Mouse (Mus musculus) stomach, postnatal 0 days (tissue): Measurements from ENCODE around the gene 9030025P20Rik.

Experiments used
- CTCF ChIP-seq: IDR thresholded peaks from 2 replicates; pipeline ENCODE4 v1.5.1; 2016; ENCODE audit warnings: antibody characterized with exemption, low read depth, mild to moderate bottlenecking, moderate library complexity
- EP300 ChIP-seq: optimal IDR thresholded peaks from 2 replicates; pipeline ENCODE3; 2016; ENCODE audit warnings: antibody characterized with exemption

GRCm38 (mm10) chr17:14931469-14931868, 46.8 kb upstream of the 9030025P20Rik start:
- TF ChIP-seq CTCF, result no peak
- TF ChIP-seq EP300, result no peak
